Mouse (Mus musculus) urinary bladder, postnatal 4 days (tissue): ENCODE measurements around the gene Styxl1.
A peak's percentile ranks its signal among the peaks of the same experiment; 100 is the strongest.

Source experiments
- DNase-seq, 2 experiments: peaks; one replicate each; pipeline ENCODE4 v3.0.0; 2021 to 2022; ENCODE audit warnings: low spot score in 2 of 2

The Styxl1 gene

GRCm38 (mm10) chr5:135777796-135778470 lies at the start of gene Styxl1:
Gene Styxl1 (minus strand): TSS chr5:135778385.
- DNase-seq, result peak in 1 of 2 experiments; percentile 64

DNA sequence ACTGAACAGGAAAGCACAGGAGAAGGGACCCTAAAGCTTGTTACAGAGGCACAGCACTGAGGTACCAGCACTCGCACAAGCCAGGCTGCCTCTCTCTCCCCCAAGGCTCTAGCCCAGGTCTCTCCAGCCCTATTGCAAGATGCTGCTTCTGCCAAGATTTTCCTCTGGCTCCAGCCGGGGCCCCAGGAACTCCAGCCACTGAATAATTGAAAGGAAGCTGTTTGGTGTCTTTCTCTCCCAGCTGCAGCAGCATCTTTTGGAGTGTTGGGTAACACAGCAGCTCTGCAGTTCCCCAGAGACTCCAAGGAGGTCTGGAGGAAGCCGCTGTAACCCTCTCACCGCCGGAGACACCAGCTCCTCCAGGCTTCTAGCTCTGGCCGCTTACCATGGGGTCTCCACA lies 48.0 kb upstream of the Styxl1 start:
- DNase-seq, result no peak

DNA sequence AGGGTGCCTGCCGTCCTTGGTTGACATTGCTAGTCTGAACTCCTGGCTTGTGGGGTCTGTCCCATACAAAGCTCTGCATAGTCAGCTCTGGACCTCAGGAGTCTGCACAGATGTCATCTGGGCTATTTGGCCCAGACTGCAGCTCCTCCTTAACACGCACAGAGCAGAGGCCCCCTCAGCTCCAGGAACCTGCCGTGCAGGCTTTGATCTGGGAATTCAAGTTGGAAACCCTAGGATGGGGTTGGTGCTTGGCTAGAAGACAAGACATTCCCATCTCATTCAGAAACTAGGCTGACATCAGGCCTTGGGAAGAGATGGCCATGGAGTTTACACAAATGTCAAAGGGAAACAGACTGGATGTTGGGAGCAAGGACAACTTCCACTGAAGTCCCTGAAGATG lies 46.3 kb upstream of the Styxl1 start:
- DNase-seq, result no peak

DNA sequence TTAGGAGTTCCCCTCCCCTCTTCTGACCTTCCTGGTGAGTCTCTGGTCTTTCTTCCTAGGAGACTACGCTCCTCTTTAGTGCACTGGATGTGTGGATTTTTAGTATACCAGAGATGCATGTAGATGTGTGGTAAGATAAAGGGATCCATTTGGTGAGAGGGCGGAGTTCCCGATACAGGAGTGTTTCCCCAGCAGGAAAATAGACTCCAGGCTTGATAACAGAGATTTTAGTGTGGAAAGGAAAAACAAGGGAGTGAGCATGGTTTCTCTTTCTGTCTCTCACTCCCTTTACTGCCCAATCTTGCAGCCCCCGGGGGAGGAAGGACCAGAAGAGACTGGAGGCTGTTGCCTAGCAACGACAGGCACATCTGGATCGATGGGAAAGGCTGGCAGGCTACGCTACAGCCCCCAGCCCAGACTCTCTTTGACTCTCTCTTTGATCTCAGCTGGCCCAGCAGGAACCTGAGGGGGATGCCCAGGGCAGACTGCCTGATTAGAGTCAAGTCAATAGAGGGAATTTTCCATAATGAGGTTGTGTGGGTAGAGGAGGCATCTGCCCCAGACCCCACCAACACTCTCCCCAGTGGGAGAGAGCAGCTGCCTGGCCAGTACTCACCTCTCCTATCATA lies 44.2 kb upstream of the Styxl1 start:
- DNase-seq, result no peak

GRCm38 (mm10) chr5:135818491-135818890 lies 40.3 kb upstream of the Styxl1 start:
- no peak for DNase-seq

- no peak for DNase-seq
Observed at GRCm38 (mm10) chr5:135812991-135813390, 34.8 kb upstream of the Styxl1 start.

GRCm38 (mm10) chr5:135807263-135807637 lies 29.1 kb upstream of the Styxl1 start:
- DNase-seq, result no peak

GRCm38 (mm10) chr5:135806555-135807262 lies 28.5 kb upstream of the Styxl1 start, which contains the start of gene Srrm3:
Gene Srrm3 (plus strand): TSS chr5:135806890.
- peak; percentile 80 to 95 for DNase-seq

GRCm38 (mm10) chr5:135804735-135805134 lies 26.6 kb upstream of the Styxl1 start:
- DNase-seq, result no peak

- DNase-seq, result no peak
Observed at GRCm38 (mm10) chr5:135803676-135804075, 25.5 kb upstream of the Styxl1 start.

DNA sequence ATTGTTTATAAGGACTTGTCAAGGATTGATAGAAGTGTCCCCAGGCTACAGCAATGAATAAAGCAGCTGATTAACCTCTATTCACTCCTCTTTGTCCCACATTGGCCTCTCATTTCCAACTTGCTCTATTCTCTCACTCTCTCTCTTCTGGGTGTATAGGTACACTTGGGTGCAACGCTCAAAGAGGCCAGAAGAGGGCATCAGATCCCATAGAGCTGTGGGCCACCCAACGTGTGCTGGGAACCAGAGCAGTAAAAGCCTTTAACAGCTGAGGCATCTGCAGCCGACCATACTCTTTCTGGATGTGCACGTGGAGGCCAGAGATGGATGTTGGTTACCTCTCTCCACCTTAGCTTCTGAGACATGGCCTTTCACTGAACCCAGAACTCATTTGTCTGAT lies 24.9 kb upstream of the Styxl1 start:
- DNase-seq, result no peak

DNA sequence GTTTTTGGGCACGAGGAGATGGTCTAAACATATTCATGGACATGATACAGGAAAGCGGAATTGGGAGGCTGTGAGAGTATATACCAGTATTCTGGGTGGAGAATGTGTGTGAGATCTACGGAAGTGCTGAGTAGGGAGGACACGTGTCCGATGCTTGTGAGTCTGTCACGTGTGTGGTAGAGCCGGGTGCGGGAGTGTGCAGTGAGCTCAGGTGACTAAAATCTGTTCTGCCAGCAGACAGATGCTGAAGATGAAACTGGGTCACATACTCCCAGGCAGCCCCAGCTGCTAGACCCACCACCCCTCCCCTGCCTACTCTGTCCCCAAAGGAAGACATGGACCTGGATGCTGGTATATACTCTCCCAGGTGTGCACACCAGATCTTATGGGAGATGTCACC lies 24.5 kb upstream of the Styxl1 start:
- DNase-seq, result no peak

- DNase-seq, result no peak
Observed at GRCm38 (mm10) chr5:135800927-135801326, 22.7 kb upstream of the Styxl1 start.

DNA sequence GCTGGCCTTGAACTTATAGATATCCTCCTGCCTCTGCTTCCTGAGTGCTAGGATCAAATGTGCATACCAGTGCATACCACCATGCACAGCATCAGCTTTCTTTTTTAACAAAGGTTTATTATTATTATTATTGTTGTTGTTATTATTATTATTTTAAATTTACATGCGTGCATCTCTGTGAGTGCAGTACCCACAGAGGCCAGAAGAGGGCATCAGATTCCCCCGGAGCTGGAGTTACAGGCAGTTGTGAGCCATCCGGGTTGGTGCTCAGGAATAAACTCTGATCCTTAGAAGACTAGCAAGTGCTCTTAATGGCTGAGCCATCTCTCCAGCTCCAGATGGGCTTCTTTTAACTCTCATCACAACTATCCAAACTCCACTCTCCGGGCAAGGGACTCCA lies 21.6 kb upstream of the Styxl1 start:
- no peak for DNase-seq

DNA sequence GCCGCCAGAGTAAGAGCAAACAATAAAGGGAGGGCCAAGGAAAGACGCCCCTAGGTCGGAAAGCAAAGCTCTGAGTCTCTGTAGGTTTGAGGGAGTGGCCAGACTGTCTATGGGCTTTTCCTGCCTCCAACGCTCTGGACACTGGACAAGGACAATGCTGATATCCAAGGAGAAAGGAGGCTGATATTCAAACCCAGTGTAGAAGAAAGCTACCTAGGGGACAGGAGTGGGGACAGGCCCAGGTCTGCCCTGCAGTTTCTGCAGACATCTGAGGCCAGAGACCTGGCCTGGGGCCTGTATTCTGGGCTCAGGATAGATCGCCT lies 16.6 kb upstream of the Styxl1 start:
- DNase-seq, result no peak

- DNase-seq, result peak; percentile 80 to 91
Observed at GRCm38 (mm10) chr5:135793996-135794858, 16.0 kb upstream of the Styxl1 start.

- no peak for DNase-seq
Observed at GRCm38 (mm10) chr5:135782901-135783300, 4.7 kb upstream of the Styxl1 start.

DNA sequence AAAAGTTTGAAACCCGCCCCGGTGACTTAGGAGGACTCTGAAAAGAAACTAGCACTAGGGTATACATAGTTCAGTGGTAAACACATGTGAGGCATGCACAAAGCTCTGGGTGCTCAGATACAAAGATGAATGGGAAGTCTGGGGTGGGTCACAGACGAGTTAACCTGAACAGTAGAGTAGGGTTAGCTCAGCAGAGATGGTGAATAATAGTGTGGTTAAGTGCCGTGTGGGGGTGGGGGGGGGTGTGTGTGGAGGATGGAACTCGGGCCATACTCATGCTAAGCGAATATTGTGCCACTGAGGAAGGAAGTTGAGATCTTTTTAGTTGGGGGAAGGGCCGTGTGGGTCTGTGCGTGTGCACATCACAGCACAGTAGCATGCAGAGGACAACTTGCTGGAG lies 2.1 kb upstream of the Styxl1 start:
- no peak for DNase-seq

GRCm38 (mm10) chr5:135778471-135779445 lies 573 bp upstream of the Styxl1 start, which contains the start of gene Mdh2:
Gene Mdh2 (plus strand): TSS chr5:135778480.
- DNase-seq, result peak; percentile 99 to 100

- no peak for DNase-seq
Observed at GRCm38 (mm10) chr5:135776546-135776945, 1.6 kb downstream of the Styxl1 start.

- DNase-seq, result no peak
Observed at GRCm38 (mm10) chr5:135772519-135772918, 5.7 kb downstream of the Styxl1 start.
